In the genomic region with DNA sequence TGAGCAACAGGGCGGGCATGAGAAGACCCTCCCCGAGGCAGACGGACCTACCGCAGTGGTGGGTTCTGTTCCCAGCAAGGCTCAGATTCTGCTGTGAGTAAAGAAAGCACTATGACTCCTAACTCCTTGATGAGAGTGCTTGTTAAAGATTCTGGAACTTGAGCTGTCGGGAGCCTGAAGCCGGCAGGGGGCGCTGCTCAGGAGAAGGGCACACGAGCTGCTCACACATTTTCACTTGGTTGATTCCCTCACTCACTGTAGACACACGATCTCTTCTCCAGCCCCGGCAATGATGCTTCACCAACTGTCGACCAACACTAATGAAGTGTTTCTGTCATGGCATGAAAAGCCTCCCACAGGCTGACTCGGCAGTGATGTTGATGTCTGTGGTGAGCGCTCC, we compare ENCODE assay signal across 9 mouse cellular contexts.
A peak's percentile ranks its signal among the peaks of the same experiment; 100 is the strongest.
DNase-seq lines count a peak whose midpoint lies in the region; ATAC-seq lines count a peak whose summit lies in the region.
"Had no signal": no experiment of that assay in that cellular context is flagged by ENCODE, and none has a peak within 500 bp of the region (broad histone marks: within the 10 kb centered on the region; RNA-seq: fewer than 3 reads in every experiment).

No protein-coding gene starts in this region.

- H3K9me3 ChIP-seq in heart, embryonic 13.5 days = no peaks in the 10 kb centered on the region
- no peaks in the 10 kb centered on the region for H3K9me3 ChIP-seq in neural tube, embryonic 11.5 days (ENCODE audit: control insufficient read depth, low read length)
- H3K9me3 ChIP-seq: liver, embryonic 15.5 days had no signal

- H3K4me1 ChIP-seq in heart, embryonic 13.5 days = peaks cover 5% of the 10 kb centered on the region
- H3K4me1 ChIP-seq in neural tube, embryonic 11.5 days (ENCODE audit: control insufficient read depth, insufficient read depth, low read length) = no peaks in the 10 kb centered on the region

- no peaks in the 10 kb centered on the region for H3K27me3 ChIP-seq in heart, embryonic 13.5 days (replicated peaks)
- H3K27me3 ChIP-seq in neural tube, embryonic 11.5 days (ENCODE audit: control insufficient read depth, insufficient read depth, low read length) = no peaks in the 10 kb centered on the region
- H3K27me3 ChIP-seq: liver, embryonic 15.5 days had no signal

- H3K4me2 ChIP-seq in heart, embryonic 13.5 days = peak overlapping the region; percentile 31
- no peak overlapping the region for H3K4me2 ChIP-seq in neural tube, embryonic 11.5 days (ENCODE audit: low read depth)
- H3K4me2 ChIP-seq: liver, embryonic 15.5 days had no signal

- H3K9ac ChIP-seq in heart, embryonic 13.5 days = no peak overlapping the region
- H3K9ac ChIP-seq in neural tube, embryonic 11.5 days (ENCODE audit: low read length) = no peak overlapping the region
- H3K9ac ChIP-seq: liver, embryonic 15.5 days had no signal

- DNase-seq in heart, adult 11 months = no peak
- peak; percentile 85 for DNase-seq in adrenal gland, postnatal 10 days
- peak; percentile 61 for DNase-seq in embryo, embryonic 11 days
- peak; percentile 74 for DNase-seq in heart, postnatal 4 days
- peak; percentile 18 to 64 for DNase-seq in left cerebral cortex, adult 8-10 months (ENCODE audit: low spot score in 2 of 2)
- DNase-seq in neural tube, embryonic 11.5 days (ENCODE audit: low spot score) = peak; percentile 69
- DNase-seq in thymus, postnatal 10 days (ENCODE audit: low spot score in 2 of 2) = peak; percentile 11 to 53

- no peak overlapping the region for H3K27ac ChIP-seq in heart, embryonic 13.5 days (replicated peaks)
- H3K27ac ChIP-seq in neural tube, embryonic 11.5 days (ENCODE audit: low read depth, low read length) = no peak overlapping the region
- H3K27ac ChIP-seq: liver, embryonic 15.5 days had no signal

- no peaks in the 10 kb centered on the region for H3K36me3 ChIP-seq in heart, embryonic 13.5 days
- H3K36me3 ChIP-seq in neural tube, embryonic 11.5 days (ENCODE audit: control insufficient read depth, insufficient read depth, low read length) = no peaks in the 10 kb centered on the region
- H3K36me3 ChIP-seq: liver, embryonic 15.5 days had no signal

- no peak overlapping the region for H3K4me3 ChIP-seq in heart, embryonic 13.5 days
- H3K4me3 ChIP-seq in neural tube, embryonic 11.5 days (ENCODE audit: low read depth, low read length) = no peak overlapping the region
- H3K4me3 ChIP-seq: liver, embryonic 15.5 days had no signal

- 24% methylated on average over 13 of the region's 13 CpGs for WGBS in heart, embryonic 13.5 days
- WGBS in neural tube, embryonic 11.5 days = 28% methylated on average over 13 of the region's 13 CpGs

- ATAC-seq in heart, embryonic 13.5 days (ENCODE audit: extremely low read depth, insufficient number of reproducible peaks, low FRiP score, low TSS enrichment) = no peak
- ATAC-seq in neural tube, embryonic 11.5 days (ENCODE audit: insufficient read depth, low FRiP score, low TSS enrichment) = no peak
